Mouse (Mus musculus): ENCODE measurements around the gene Nrde2. TPM values are rescaled to one million over a fixed set of nuclear protein-coding genes. Genes with fewer than 3 reads are reported as not detected.

Gene Nrde2
- 12.5 and 13.4 TPM in 2 replicates for polyA plus RNA-seq (2015; fragmentation: Nextera tagmentation; extraction: Ambion mirVana)

DNA sequence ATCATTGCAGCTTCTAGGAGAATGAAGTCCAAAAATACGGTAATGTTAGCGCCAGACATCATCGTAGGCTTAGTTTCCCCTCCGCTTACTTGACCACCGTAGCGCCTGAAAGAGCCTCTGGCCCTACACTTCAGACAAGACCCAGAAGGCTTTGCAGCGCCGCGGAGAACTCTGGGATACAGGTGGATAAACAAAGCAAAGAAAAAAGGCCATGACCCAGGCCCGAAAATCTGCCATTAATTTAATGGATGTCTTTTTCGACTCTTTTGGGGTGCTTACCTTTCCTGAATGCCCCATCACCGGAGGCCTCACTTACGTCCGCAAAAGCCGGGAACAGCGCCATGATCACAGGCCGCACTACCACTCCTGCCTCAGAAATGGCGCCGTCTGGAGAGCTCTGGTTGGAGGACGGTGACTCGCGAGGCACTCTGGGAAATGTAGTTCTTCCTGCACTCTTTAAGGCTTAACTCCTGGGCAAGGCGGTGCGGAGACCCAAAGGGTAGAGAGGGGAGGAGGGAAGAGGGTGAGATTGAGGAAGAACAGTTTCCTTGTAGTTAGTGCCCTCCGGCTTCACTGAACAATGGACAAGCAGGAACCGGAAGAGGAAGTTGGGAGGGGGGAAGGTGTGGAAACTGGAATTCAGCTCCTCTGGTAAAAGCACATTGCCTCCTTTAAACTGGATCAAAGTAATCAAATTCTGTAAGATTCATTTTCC lies at the start of gene Nrde2:
Nrde2 (minus strand) TSS at position 393 of the 715 bp plus-strand sequence.
- H3K4me3 ChIP-seq: peak within 1 kb of the TSS; percentile 58
- 0% methylated on average over 26 of the region's 26 CpGs for WGBS
- peak; percentile 99 for ATAC-seq (ENCODE audit: low FRiP score, low read depth)
- peaks cover 13% of the 10 kb centered on the region for H3K4me1 ChIP-seq (replicated peaks)
- peak within 1 kb of the TSS; percentile 65 for H3K9ac ChIP-seq
- no peaks in the 10 kb centered on the region for H3K36me3 ChIP-seq
- no peaks in the 10 kb centered on the region for H3K9me3 ChIP-seq
- H3K27ac ChIP-seq (replicated peaks): peak within 1 kb of the TSS; percentile 81
- H3K4me2 ChIP-seq: peak within 1 kb of the TSS; percentile 64
- no peaks in the 10 kb centered on the region for H3K27me3 ChIP-seq

DNA sequence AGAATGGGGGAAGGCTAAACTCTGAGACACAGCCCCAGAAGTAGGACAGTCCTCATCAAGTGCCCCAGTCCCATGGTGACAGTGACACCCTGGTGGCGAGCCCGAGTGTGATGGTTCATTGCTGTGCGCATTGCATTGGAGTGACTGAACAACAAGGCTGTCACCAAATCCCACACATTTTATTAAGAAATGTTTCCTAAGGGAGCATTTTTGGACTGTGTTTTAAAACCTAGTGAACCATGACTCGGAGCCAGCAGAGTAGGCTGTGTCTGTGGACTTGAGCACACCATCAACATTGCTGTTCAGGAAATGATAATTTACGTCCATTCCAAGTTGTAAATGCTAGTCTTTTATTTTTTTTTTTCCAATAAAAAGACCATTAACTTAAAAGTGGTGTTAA lies 47.5 kb upstream of the Nrde2 start:
- ATAC-seq (ENCODE audit: low FRiP score, low read depth): no peak
- H3K36me3 ChIP-seq: peaks cover 73% of the 10 kb centered on the region

DNA sequence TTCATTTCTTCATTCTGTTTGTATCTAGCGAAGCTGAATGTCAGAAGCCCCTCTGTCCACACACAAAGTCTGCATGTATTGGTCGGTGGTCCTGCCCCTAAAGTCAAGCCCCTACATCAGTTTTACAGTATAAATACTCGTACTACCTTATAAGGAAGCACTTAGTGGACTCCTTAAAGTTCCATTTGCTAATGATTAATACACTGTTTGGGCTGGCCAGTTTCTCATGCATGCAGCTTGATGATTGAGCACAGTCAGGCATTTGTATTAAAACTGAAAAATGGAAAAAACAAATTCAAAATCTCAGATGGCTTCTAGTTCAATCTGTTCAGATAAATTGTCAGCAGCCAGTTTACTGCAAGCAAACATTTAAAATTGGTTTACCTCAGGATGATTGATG lies 47.1 kb upstream of the Nrde2 start:
- 92% methylated on average over 3 of the region's 3 CpGs for WGBS
- Histone ChIP-seq H3K4me2 (no peak overlapping the region), H3K27ac (replicated peaks) (no peak overlapping the region), H3K9me3 (no peaks in the 10 kb centered on the region), H3K4me1 (replicated peaks) (peaks cover 36% of the 10 kb centered on the region), H3K4me3 (no peak overlapping the region), H3K9ac (no peak overlapping the region), H3K27me3 (no peaks in the 10 kb centered on the region), H3K36me3 (peaks cover 73% of the 10 kb centered on the region)
- no peak for ATAC-seq (ENCODE audit: low FRiP score, low read depth)

More for the DNA sequence above, 47.5 kb upstream of the Nrde2 start:
- WGBS: 83% methylated on average over 5 of the region's 5 CpGs
- H3K4me2 ChIP-seq: no peak overlapping the region
- peaks cover 36% of the 10 kb centered on the region for H3K4me1 ChIP-seq (replicated peaks)
- no peak overlapping the region for H3K4me3 ChIP-seq
- no peak overlapping the region for H3K9ac ChIP-seq
- no peaks in the 10 kb centered on the region for H3K9me3 ChIP-seq
- H3K27ac ChIP-seq (replicated peaks): no peak overlapping the region
- no peaks in the 10 kb centered on the region for H3K27me3 ChIP-seq

DNA sequence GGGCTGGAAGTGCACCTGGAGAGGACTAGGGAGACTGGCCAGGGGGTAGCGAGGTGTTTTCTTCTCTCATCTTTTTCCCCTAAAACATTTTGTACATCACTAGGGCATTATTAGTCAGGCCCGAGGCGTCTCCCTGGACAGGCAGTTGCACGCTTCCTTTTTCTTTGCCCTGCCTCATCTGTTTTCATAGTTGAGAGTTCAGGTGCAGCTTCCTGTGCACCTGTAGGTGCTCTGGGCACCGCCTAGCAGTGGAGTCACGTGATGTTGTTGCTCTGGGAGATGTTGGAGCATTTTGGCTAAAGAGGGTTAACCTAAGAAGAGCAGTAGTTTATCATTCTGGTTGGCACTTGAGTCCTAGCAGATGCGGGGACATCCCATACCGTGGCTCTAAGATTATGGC lies 45.7 kb upstream of the Nrde2 start:
- H3K9ac ChIP-seq: no peak overlapping the region
- H3K36me3 ChIP-seq: peaks cover 69% of the 10 kb centered on the region
- H3K4me2 ChIP-seq: no peak overlapping the region
- no peaks in the 10 kb centered on the region for H3K9me3 ChIP-seq
- no peaks in the 10 kb centered on the region for H3K27me3 ChIP-seq
- H3K4me1 ChIP-seq (replicated peaks): peaks cover 28% of the 10 kb centered on the region
- no peak for ATAC-seq (ENCODE audit: low FRiP score, low read depth)
- no peak overlapping the region for H3K27ac ChIP-seq (replicated peaks)
- WGBS: 94% methylated on average over 8 of the region's 8 CpGs
- no peak overlapping the region for H3K4me3 ChIP-seq

DNA sequence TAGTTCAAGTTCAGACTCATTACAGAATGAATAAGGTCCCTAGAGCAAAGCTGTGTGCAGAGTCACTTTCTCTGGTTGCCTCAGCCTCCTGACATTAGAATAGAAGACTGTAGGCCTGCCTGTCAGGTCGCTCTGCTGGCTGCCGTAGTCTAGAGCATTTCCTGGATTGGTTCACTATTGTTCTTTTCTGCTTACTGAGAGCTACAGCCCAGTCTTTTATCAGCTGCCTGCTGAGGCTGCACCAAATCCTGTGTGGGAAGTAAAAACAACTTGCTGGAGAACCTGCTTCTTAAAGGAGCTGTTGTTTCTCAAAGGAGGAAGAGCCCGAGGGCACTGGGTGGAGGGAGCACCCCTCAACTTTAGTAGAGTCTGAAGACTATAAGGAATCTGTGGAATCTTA lies 44.3 kb upstream of the Nrde2 start:
- WGBS: 53% methylated on average over 3 of the region's 3 CpGs
- Histone ChIP-seq H3K4me2 (no peak overlapping the region), H3K4me3 (no peak overlapping the region), H3K9me3 (no peaks in the 10 kb centered on the region), H3K36me3 (peaks cover 56% of the 10 kb centered on the region), H3K9ac (no peak overlapping the region), H3K27ac (replicated peaks) (no peak overlapping the region), H3K4me1 (replicated peaks) (peaks cover 31% of the 10 kb centered on the region), H3K27me3 (no peaks in the 10 kb centered on the region)
- no peak for ATAC-seq (ENCODE audit: low FRiP score, low read depth)

DNA sequence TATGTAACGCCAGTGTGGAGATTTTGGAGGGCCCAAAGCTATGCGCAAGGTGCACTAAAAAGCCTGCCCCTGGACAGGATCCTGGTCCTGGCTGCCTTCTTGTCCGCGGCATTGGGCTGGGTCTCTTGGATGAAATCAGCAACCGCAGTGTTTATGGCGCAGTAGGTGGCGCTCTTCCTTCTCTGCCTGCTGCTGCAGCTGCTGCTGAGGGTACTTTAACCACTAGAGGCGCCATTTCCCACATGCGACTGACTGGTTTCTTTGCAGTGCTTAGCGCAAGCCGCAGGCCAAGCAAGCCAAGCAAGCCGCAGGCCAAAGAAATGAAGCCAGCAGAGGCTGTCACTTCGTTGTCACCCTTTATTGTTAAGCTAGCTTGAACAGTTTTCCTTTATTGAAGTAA lies 42.4 kb upstream of the Nrde2 start:
- 0 out of 2 replicates have a peak overlapping the region, but pooled peaks have one; percentile 28 for H3K27ac ChIP-seq (replicated peaks)
- no peaks in the 10 kb centered on the region for H3K9me3 ChIP-seq
- H3K4me1 ChIP-seq (replicated peaks): peaks cover 34% of the 10 kb centered on the region
- peak overlapping the region; percentile 96 for H3K4me2 ChIP-seq
- H3K36me3 ChIP-seq: peaks cover 39% of the 10 kb centered on the region
- WGBS: under 1% methylated on average over 13 of the region's 13 CpGs
- H3K27me3 ChIP-seq: no peaks in the 10 kb centered on the region
- peak overlapping the region; percentile 100 for H3K4me3 ChIP-seq
- H3K9ac ChIP-seq: peak overlapping the region; percentile 100
- ATAC-seq (ENCODE audit: low FRiP score, low read depth): 0 out of 2 replicates have a peak, but pooled peaks have one; percentile 49

DNA sequence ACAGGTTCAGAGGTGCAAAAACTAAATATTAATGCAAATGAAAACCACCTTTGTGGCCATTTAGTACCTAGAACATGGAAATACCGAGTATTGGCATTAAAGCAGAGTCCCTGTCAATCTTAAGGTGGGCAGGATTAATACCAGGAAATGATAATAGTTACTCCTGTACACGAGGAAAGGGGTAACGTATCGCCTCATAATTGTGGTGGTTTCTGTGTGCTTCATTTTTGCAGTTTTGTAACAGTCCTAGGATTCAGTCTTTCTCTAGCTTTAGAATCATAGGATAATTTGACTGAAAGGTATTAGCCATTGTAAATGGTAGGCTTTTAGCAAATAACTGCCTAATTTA lies 41.9 kb upstream of the Nrde2 start:
- peak overlapping the region; percentile 94; the same call in 1 of the 2 replicates for H3K27ac ChIP-seq (replicated peaks)
- H3K4me2 ChIP-seq: peak overlapping the region; percentile 96
- H3K4me3 ChIP-seq: peak overlapping the region; percentile 100
- H3K27me3 ChIP-seq: no peaks in the 10 kb centered on the region
- peak overlapping the region; percentile 100 for H3K9ac ChIP-seq
- no peak for ATAC-seq (ENCODE audit: low FRiP score, low read depth)
- no peaks in the 10 kb centered on the region for H3K9me3 ChIP-seq
- peaks cover 34% of the 10 kb centered on the region for H3K4me1 ChIP-seq (replicated peaks)
- peaks cover 34% of the 10 kb centered on the region for H3K36me3 ChIP-seq
- WGBS: 15% methylated on average over 4 of the region's 4 CpGs

DNA sequence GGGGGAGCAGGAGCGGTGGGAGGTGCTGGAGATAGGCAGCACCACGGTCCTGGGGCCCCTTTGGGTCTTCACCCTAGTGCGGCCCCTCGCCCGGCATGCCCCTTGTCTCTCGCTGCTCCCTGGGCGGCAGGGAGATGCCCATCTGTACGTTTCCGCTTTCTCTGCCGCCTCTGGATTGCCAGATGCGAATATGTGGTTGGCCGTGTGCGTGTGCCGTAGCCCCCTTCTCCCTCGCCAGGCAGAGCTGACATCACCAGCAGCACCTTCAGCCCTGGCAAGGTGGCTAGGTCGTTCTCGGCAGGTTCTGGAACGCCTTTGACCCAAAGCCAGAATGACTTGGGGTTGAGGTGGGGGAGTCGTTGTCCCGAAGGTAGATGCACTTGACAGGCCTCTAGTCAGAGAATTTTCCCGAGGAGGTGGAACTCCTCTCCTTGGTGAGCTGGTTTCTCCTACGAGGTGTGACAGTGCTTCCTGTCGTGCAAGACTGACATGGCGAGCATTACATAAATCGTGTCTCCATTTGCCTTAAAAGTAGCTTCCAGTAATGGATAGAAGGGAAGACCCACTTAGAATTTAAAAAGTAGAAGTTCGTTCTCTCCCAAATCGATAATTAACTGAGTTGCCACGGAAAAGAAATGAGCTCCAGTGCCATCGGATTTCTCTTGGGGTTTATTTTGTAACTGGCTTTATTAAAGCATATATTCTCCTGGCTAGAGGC lies 41.4 kb upstream of the Nrde2 start:
- H3K9me3 ChIP-seq: no peaks in the 10 kb centered on the region
- peak; percentile 23; the same call in 1 of the 2 replicates for ATAC-seq (ENCODE audit: low FRiP score, low read depth)
- peaks cover 34% of the 10 kb centered on the region for H3K4me1 ChIP-seq (replicated peaks)
- peak overlapping the region; percentile 100 for H3K4me3 ChIP-seq
- peaks cover 29% of the 10 kb centered on the region for H3K36me3 ChIP-seq
- peak overlapping the region; percentile 96 for H3K4me2 ChIP-seq
- peak overlapping the region; percentile 94 for H3K27ac ChIP-seq (replicated peaks)
- H3K9ac ChIP-seq: peak overlapping the region; percentile 100
- 3% methylated on average over 29 of the region's 29 CpGs for WGBS
- no peaks in the 10 kb centered on the region for H3K27me3 ChIP-seq

DNA sequence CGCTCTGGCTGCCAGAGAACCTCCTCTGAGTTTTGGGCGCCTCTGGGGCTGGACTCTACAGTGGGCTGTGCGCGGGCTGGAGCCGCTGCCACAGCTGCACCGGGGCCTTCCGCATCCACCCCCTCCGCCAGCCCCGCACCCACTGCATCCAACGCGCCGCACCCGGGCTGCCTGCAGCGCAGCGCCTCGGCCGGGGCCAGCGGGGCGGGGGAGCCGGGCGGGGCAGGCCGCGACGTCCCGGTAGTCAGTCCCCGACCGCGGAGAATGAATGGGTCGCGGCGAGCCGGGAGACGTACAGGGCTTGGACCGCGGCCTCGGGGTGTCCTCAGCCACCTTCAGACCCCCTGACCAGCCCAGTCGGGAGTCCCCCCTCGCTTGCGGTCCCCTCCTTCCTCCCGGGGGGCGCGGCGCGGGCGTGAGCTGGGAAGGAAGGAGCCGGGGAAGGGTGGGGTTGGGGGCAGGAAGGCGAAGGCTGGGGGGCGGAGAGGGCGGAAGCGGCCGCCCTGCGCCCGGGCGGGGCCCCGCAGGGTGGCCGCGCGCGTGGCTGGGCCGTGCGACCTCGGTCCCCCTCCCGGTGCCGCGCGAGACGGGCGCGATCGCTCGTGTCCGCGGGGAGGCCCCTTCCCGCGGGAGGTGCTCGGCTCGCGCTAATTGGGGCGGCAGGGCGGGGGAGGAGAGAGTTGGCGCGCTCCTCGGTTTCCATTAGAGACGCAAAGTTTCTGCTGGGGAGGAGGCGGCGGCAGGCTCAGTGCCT lies 40.6 kb upstream of the Nrde2 start:
- WGBS: under 1% methylated on average over 62 of the region's 86 CpGs
- peaks cover 32% of the 10 kb centered on the region for H3K4me1 ChIP-seq (replicated peaks)

DNA sequence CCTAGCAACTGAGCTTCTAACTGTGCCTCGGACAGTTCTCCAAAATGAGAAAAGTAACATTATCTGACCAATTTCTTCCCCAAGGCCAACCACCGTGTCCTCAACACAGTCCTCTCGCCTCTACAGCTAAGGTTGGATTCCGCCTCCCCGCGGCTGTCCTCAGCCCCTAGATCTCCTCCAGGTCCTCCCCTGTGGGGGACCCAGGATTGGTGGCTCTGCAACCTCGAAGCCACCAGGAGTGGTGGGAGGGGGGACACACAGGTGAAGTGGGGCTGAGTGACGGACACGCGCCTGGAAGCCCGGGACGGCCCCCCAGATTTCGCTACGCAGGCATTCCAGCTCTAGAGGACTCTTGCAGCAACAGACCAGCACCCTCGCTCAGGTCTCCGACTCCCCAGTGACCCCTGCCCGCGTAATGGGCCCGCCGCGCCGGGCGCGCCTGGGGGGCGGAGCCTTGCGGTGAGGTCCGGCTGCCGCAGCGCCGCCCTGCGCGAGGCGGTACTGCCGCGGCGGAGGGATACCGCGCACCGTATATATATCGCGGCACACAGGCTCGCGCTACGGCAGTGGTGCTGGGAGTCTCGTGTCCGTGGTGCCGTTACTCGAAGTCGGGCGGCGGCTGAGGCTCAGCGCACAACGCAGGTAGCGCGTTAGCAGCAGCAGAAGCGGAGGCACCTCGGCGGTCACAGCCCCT lies 39.7 kb upstream of the Nrde2 start, which contains the start of gene Calm1:
Calm1 (plus strand) TSS at position 469 of the 694 bp plus-strand sequence.
- peak; percentile 88 for ATAC-seq (ENCODE audit: low FRiP score, low read depth)
- WGBS: under 1% methylated on average over 58 of the region's 58 CpGs
- Histone ChIP-seq H3K27me3 (no peaks in the 10 kb centered on the region), H3K9me3 (no peaks in the 10 kb centered on the region), H3K9ac (peak within 1 kb of the TSS; percentile 100), H3K36me3 (peaks cover 14% of the 10 kb centered on the region), H3K4me1 (replicated peaks) (peaks cover 28% of the 10 kb centered on the region), H3K27ac (replicated peaks) (peak within 1 kb of the TSS; percentile 94), H3K4me3 (peak within 1 kb of the TSS; percentile 100), H3K4me2 (peak within 1 kb of the TSS; percentile 96)

More for the DNA sequence above, 40.6 kb upstream of the Nrde2 start:
- Histone ChIP-seq H3K4me2 (peak overlapping the region; percentile 96), H3K4me3 (peak overlapping the region; percentile 100), H3K9ac (peak overlapping the region; percentile 100), H3K27me3 (no peaks in the 10 kb centered on the region), H3K27ac (replicated peaks) (peak overlapping the region; percentile 94), H3K9me3 (no peaks in the 10 kb centered on the region), H3K36me3 (peaks cover 22% of the 10 kb centered on the region)
- ATAC-seq (ENCODE audit: low FRiP score, low read depth): peak; percentile 65

DNA sequence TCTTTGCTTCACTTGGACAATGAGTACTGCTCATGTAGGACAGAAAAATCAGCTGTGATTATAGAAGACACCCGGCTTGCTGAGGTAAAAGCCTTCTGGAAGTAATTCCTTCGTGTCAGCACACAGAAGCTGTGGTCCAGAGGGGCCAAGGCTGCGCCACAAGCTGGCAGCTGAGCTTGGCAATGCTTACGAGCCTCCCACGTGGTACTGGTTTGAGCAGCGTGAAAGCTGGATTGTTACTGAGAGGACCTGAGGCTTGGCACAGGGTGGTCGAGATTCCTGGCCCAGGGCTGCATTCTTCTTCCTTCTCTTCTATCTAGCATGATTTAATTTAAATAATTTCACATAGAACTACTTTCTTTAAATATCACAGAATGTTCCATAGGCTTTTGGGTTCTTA lies 37.3 kb upstream of the Nrde2 start:
- no peaks in the 10 kb centered on the region for H3K36me3 ChIP-seq
- no peak overlapping the region for H3K9ac ChIP-seq
- no peaks in the 10 kb centered on the region for H3K9me3 ChIP-seq
- H3K4me2 ChIP-seq: no peak overlapping the region
- no peak overlapping the region for H3K27ac ChIP-seq (replicated peaks)
- 60% methylated on average over 7 of the region's 7 CpGs for WGBS
- no peak overlapping the region for H3K4me3 ChIP-seq
- peaks cover 6% of the 10 kb centered on the region; the same call in 1 of the 2 replicates for H3K4me1 ChIP-seq (replicated peaks)
- no peak for ATAC-seq (ENCODE audit: low FRiP score, low read depth)
- no peaks in the 10 kb centered on the region for H3K27me3 ChIP-seq

Measured in hindbrain, embryonic 15.5 days (tissue).